Mouse (Mus musculus): ENCODE results near the gene Tmem167. TPM values are rescaled to one million over a fixed set of nuclear protein-coding genes. Genes with fewer than 3 reads are reported as not detected.

Tmem167 gene
- polyA plus RNA-seq, 1 experiment from 2014 or later, result 65.6 TPM

- Histone ChIP-seq H3K27me3 (ENCODE audit: control insufficient read depth, insufficient read depth, low read length) (no peaks in the 10 kb centered on the region), H3K4me2 (ENCODE audit: low read depth, low read length, severe bottlenecking) (no peak overlapping the region), H3K36me3 (ENCODE audit: control insufficient read depth, insufficient read depth, low read length) (no peaks in the 10 kb centered on the region), H3K4me3 (ENCODE audit: low read depth, low read length) (no peak overlapping the region), H3K4me1 (replicated peaks; ENCODE audit: control insufficient read depth, insufficient read depth, low read length) (peaks cover 5% of the 10 kb centered on the region; the same call in 1 of the 2 replicates), H3K27ac (ENCODE audit: low read depth, low read length) (no peak overlapping the region), H3K9me3 (ENCODE audit: control insufficient read depth, low read length) (no peaks in the 10 kb centered on the region), H3K9ac (ENCODE audit: low read length) (no peak overlapping the region)
- 34% methylated on average over 4 of the region's 4 CpGs for WGBS
- ATAC-seq (replicated peaks; ENCODE audit: low FRiP score) (no peak), DNase-seq (ENCODE audit: low spot score) (no peak)
These were observed 81.3 kb downstream of the Tmem167 start for GRCm38 (mm10) chr13:90170100-90170781.

GRCm38 (mm10) chr13:90170782-90171179 lies 81.9 kb downstream of the Tmem167 start:
- H3K27me3 ChIP-seq (ENCODE audit: control insufficient read depth, insufficient read depth, low read length), result no peaks in the 10 kb centered on the region
- H3K4me3 ChIP-seq (ENCODE audit: low read depth, low read length), result no peak overlapping the region
- H3K4me2 ChIP-seq (ENCODE audit: low read depth, low read length, severe bottlenecking), result no peak overlapping the region
- WGBS, result 20% methylated on average over 2 of the region's 2 CpGs
- no peaks in the 10 kb centered on the region for H3K36me3 ChIP-seq (ENCODE audit: control insufficient read depth, insufficient read depth, low read length)
- peaks cover 5% of the 10 kb centered on the region; the same call in 1 of the 2 replicates for H3K4me1 ChIP-seq (replicated peaks; ENCODE audit: control insufficient read depth, insufficient read depth, low read length)
- ATAC-seq (replicated peaks; ENCODE audit: low FRiP score) (no peak), DNase-seq (ENCODE audit: low spot score) (no peak)
- H3K9ac ChIP-seq (ENCODE audit: low read length), result no peak overlapping the region
- no peaks in the 10 kb centered on the region for H3K9me3 ChIP-seq (ENCODE audit: control insufficient read depth, low read length)
- H3K27ac ChIP-seq (ENCODE audit: low read depth, low read length), result no peak overlapping the region

- ATAC-seq (replicated peaks; ENCODE audit: low FRiP score) (peak; percentile 57; the same call in 1 of the 2 replicates), DNase-seq (ENCODE audit: low spot score) (no peak)
- H3K4me1 ChIP-seq (replicated peaks; ENCODE audit: control insufficient read depth, insufficient read depth, low read length), result peaks cover 5% of the 10 kb centered on the region; the same call in 1 of the 2 replicates
- no peaks in the 10 kb centered on the region for H3K27me3 ChIP-seq (ENCODE audit: control insufficient read depth, insufficient read depth, low read length)
- no peaks in the 10 kb centered on the region for H3K9me3 ChIP-seq (ENCODE audit: control insufficient read depth, low read length)
- no peak overlapping the region for H3K4me3 ChIP-seq (ENCODE audit: low read depth, low read length)
- H3K27ac ChIP-seq (ENCODE audit: low read depth, low read length), result no peak overlapping the region
- no peak overlapping the region for H3K4me2 ChIP-seq (ENCODE audit: low read depth, low read length, severe bottlenecking)
- no peak overlapping the region for H3K9ac ChIP-seq (ENCODE audit: low read length)
- H3K36me3 ChIP-seq (ENCODE audit: control insufficient read depth, insufficient read depth, low read length), result no peaks in the 10 kb centered on the region
These were observed 82.5 kb downstream of the Tmem167 start for GRCm38 (mm10) chr13:90171390-90171789.

GRCm38 (mm10) chr13:90175662-90176061 lies 86.7 kb downstream of the Tmem167 start:
- H3K9ac ChIP-seq (ENCODE audit: low read length), result no peak overlapping the region
- no peaks in the 10 kb centered on the region for H3K27me3 ChIP-seq (ENCODE audit: control insufficient read depth, insufficient read depth, low read length)
- H3K4me3 ChIP-seq (ENCODE audit: low read depth, low read length), result no peak overlapping the region
- WGBS, result 73% methylated on average over 2 of the region's 2 CpGs
- H3K9me3 ChIP-seq (ENCODE audit: control insufficient read depth, low read length), result no peaks in the 10 kb centered on the region
- ATAC-seq (replicated peaks; ENCODE audit: low FRiP score) (no peak), DNase-seq (ENCODE audit: low spot score) (no peak)
- no peak overlapping the region for H3K27ac ChIP-seq (ENCODE audit: low read depth, low read length)
- H3K4me1 ChIP-seq (replicated peaks; ENCODE audit: control insufficient read depth, insufficient read depth, low read length), result peaks cover 5% of the 10 kb centered on the region; the same call in 1 of the 2 replicates
- H3K36me3 ChIP-seq (ENCODE audit: control insufficient read depth, insufficient read depth, low read length), result no peaks in the 10 kb centered on the region
- H3K4me2 ChIP-seq (ENCODE audit: low read depth, low read length, severe bottlenecking), result no peak overlapping the region

- Histone ChIP-seq H3K9me3 (ENCODE audit: control insufficient read depth, low read length) (no peaks in the 10 kb centered on the region), H3K4me3 (ENCODE audit: low read depth, low read length) (no peak overlapping the region)
- ATAC-seq (replicated peaks; ENCODE audit: low FRiP score), result no peak
These were observed 93.3 kb downstream of the Tmem167 start for GRCm38 (mm10) chr13:90182262-90182661.

DNA sequence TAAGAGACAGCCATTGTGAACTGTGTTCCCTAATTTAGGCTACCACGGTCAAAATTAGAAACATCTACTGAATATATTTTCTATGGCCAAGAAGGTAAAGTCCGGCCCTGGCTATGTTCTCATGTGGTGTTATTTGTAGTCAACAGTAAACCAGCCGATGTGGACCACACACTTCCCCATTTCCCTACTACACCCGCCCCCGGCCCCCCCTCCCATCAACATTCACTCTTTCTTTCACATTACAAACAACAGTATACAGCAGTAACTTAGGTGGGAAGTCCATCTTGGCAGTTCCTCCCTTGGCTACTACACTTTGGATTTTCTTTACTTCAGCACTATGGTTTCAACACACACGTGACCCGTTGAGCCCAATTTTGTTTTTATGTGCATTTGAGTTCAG lies 94.6 kb downstream of the Tmem167 start:
- ATAC-seq (replicated peaks; ENCODE audit: low FRiP score), result no peak

More at GRCm38 (mm10) chr13:90182262-90182661, 93.3 kb downstream of the Tmem167 start:
- H3K9ac ChIP-seq (ENCODE audit: low read length), result no peak overlapping the region
- no peaks in the 10 kb centered on the region for H3K27me3 ChIP-seq (ENCODE audit: control insufficient read depth, insufficient read depth, low read length)
- no peak overlapping the region for H3K4me2 ChIP-seq (ENCODE audit: low read depth, low read length, severe bottlenecking)
- H3K36me3 ChIP-seq (ENCODE audit: control insufficient read depth, insufficient read depth, low read length), result no peaks in the 10 kb centered on the region
- no peak for DNase-seq (ENCODE audit: low spot score)
- no peak overlapping the region for H3K27ac ChIP-seq (ENCODE audit: low read depth, low read length)
- no peaks in the 10 kb centered on the region for H3K4me1 ChIP-seq (replicated peaks; ENCODE audit: control insufficient read depth, insufficient read depth, low read length)

GRCm38 (mm10) chr13:90186694-90187093 lies 97.8 kb downstream of the Tmem167 start:
- DNase-seq (ENCODE audit: low spot score) (no peak), ATAC-seq (replicated peaks; ENCODE audit: low FRiP score) (no peak)
- no peak overlapping the region for H3K4me2 ChIP-seq (ENCODE audit: low read depth, low read length, severe bottlenecking)
- no peaks in the 10 kb centered on the region for H3K27me3 ChIP-seq (ENCODE audit: control insufficient read depth, insufficient read depth, low read length)
- no peaks in the 10 kb centered on the region for H3K4me1 ChIP-seq (replicated peaks; ENCODE audit: control insufficient read depth, insufficient read depth, low read length)
- no peak overlapping the region for H3K27ac ChIP-seq (ENCODE audit: low read depth, low read length)
- 45% methylated on average over 2 of the region's 2 CpGs for WGBS
- H3K4me3 ChIP-seq (ENCODE audit: low read depth, low read length), result no peak overlapping the region
- H3K36me3 ChIP-seq (ENCODE audit: control insufficient read depth, insufficient read depth, low read length), result no peaks in the 10 kb centered on the region
- no peak overlapping the region for H3K9ac ChIP-seq (ENCODE audit: low read length)
- no peaks in the 10 kb centered on the region for H3K9me3 ChIP-seq (ENCODE audit: control insufficient read depth, low read length)

More for the DNA sequence above, 94.6 kb downstream of the Tmem167 start:
- WGBS, result 85% methylated on average over 7 of the region's 7 CpGs
- H3K4me3 ChIP-seq (ENCODE audit: low read depth, low read length), result no peak overlapping the region
- no peaks in the 10 kb centered on the region for H3K36me3 ChIP-seq (ENCODE audit: control insufficient read depth, insufficient read depth, low read length)
- DNase-seq (ENCODE audit: low spot score), result no peak
- no peak overlapping the region for H3K4me2 ChIP-seq (ENCODE audit: low read depth, low read length, severe bottlenecking)
- no peaks in the 10 kb centered on the region for H3K27me3 ChIP-seq (ENCODE audit: control insufficient read depth, insufficient read depth, low read length)
- no peak overlapping the region for H3K27ac ChIP-seq (ENCODE audit: low read depth, low read length)
- H3K9me3 ChIP-seq (ENCODE audit: control insufficient read depth, low read length), result no peaks in the 10 kb centered on the region
- no peak overlapping the region for H3K9ac ChIP-seq (ENCODE audit: low read length)
- no peaks in the 10 kb centered on the region for H3K4me1 ChIP-seq (replicated peaks; ENCODE audit: control insufficient read depth, insufficient read depth, low read length)

- WGBS, result 36% methylated on average over 1 of the region's 1 CpGs
- Histone ChIP-seq H3K27ac (ENCODE audit: low read depth, low read length) (no peak overlapping the region), H3K36me3 (ENCODE audit: control insufficient read depth, insufficient read depth, low read length) (no peaks in the 10 kb centered on the region), H3K27me3 (ENCODE audit: control insufficient read depth, insufficient read depth, low read length) (no peaks in the 10 kb centered on the region), H3K9me3 (ENCODE audit: control insufficient read depth, low read length) (no peaks in the 10 kb centered on the region), H3K9ac (ENCODE audit: low read length) (no peak overlapping the region), H3K4me3 (ENCODE audit: low read depth, low read length) (no peak overlapping the region), H3K4me2 (ENCODE audit: low read depth, low read length, severe bottlenecking) (no peak overlapping the region), H3K4me1 (replicated peaks; ENCODE audit: control insufficient read depth, insufficient read depth, low read length) (no peaks in the 10 kb centered on the region)
- ATAC-seq (replicated peaks; ENCODE audit: low FRiP score) (no peak), DNase-seq (ENCODE audit: low spot score) (no peak)
These were observed 99.1 kb downstream of the Tmem167 start for GRCm38 (mm10) chr13:90188021-90188420.

DNA sequence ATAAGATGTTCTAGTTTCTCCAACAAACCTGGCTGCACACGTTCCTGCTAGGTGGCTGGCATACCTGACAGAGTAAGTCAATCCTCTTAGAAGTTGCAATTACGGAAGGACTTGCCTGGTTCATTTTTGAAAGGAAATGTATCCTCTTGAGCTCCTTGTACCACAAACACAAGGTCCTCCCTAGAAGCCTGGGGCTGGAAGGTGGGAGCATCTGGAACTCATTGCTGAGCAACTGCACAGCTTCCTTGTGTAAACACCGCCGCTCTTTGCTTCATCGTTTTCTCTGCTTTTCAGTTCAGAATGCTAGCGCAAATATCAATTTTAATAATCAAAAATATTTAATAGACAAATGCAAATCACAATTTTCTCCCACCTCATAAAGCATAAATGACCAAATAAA lies 102.9 kb downstream of the Tmem167 start:
- no peaks in the 10 kb centered on the region for H3K27me3 ChIP-seq (ENCODE audit: control insufficient read depth, insufficient read depth, low read length)
- ATAC-seq (replicated peaks; ENCODE audit: low FRiP score) (no peak), DNase-seq (ENCODE audit: low spot score) (peak; percentile 51)
- 81% methylated on average over 6 of the region's 6 CpGs for WGBS
- no peak overlapping the region for H3K9ac ChIP-seq (ENCODE audit: low read length)
- no peaks in the 10 kb centered on the region for H3K4me1 ChIP-seq (replicated peaks; ENCODE audit: control insufficient read depth, insufficient read depth, low read length)
- H3K27ac ChIP-seq (ENCODE audit: low read depth, low read length), result no peak overlapping the region
- no peak overlapping the region for H3K4me3 ChIP-seq (ENCODE audit: low read depth, low read length)
- no peaks in the 10 kb centered on the region for H3K36me3 ChIP-seq (ENCODE audit: control insufficient read depth, insufficient read depth, low read length)
- H3K4me2 ChIP-seq (ENCODE audit: low read depth, low read length, severe bottlenecking), result no peak overlapping the region
- no peaks in the 10 kb centered on the region for H3K9me3 ChIP-seq (ENCODE audit: control insufficient read depth, low read length)
